Mouse (Mus musculus): ENCODE measurements around the gene Nppb.

DNA sequence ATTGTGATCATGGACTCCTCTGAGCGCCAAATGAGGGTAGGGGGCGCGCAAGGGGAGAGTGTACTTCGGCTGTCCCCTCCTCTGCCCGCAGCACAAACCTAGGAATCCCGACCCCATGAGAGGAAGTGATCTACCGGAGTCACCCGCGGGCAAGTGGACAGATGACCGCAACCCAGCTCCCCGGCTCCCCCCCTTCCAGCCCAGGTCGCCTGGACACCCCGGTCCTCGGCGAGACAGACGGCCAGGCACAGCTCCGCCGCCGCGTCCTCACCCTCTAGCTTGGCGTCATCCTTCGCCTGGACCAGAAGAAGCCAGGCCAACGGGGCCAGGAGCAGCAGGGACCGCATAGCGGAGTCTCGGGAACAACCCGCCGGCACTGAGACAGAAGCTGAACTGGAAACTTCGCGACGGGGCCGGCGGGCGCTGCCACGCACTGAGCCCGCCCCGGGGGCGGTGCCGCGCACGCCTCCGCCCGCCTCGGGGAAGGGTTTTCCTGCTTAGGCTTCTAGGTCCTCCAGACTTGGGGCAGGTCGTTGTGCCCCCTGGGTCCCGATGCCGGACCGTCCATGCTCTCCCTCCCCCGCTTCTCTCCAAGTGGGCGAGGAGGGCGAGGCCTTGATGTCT lies 49.1 kb upstream of the Nppb start, which contains the start of gene Plod1:
- TF ChIP-seq CTCF (IDR thresholded peaks at IDR 0.05; ENCODE audit: borderline replicate concordance, extremely low read depth, insufficient read depth, insufficient read length) = no peak; the same call in 1 of the 2 replicates
- peak; percentile 39; the same call in 1 of the 2 replicates for TF ChIP-seq POLR2A (IDR thresholded peaks at IDR 0.05; ENCODE audit: borderline replicate concordance, extremely low read depth, insufficient read depth, insufficient read length, poor library complexity, severe bottlenecking)
